Mouse (Mus musculus): ENCODE results near the gene Nr1h3.
"Not testable (repeated sequence)": the region's sequence is repeated elsewhere in the genome, so short reads cannot be mapped to it uniquely, and the experiment has no call there.

Gene Nr1h3

DNA sequence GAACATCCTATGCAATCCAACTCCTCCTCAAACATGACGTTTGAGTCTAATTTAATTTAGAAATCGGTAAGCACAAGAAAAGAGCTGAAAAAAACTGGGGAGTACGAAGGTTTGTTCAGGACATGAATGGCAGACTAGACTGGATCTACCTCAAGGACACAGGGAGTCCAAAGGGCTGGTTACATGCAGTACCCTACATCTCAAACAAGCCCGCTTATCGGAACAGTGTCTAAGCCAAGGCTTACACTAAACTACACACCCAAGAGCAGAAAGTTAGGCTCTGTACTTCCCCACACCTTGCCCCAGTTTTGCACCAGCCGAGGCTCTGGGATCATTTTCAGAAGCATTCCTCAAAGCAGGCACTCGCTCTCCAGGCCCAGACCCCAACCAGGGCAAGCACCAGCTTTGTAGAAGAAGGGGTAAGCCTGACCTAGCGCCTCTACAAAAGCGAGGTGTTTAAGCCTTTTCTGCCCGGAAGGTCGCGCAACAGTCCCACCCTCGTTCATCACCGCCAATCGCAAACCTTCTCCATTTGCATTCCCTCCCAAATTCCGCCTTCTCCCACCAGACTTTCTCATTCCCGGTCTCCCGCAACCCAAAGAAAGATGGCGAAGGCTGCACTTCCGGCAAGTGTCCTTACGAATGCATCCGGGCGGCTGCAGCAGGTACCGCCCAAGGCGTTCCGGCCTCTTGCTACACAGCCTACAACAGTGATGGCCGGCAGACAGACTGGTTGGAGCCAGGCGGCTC lies at the start of gene Nr1h3, which contains the start of gene Acp2:
Gene Nr1h3, minus strand, starts transcription at position 613 of the 750 bp plus-strand sequence.
Gene Acp2, plus strand, starts transcription at position 664 of the 750 bp plus-strand sequence.
- peak; percentile 94 to 96 for DNase-seq

DNA sequence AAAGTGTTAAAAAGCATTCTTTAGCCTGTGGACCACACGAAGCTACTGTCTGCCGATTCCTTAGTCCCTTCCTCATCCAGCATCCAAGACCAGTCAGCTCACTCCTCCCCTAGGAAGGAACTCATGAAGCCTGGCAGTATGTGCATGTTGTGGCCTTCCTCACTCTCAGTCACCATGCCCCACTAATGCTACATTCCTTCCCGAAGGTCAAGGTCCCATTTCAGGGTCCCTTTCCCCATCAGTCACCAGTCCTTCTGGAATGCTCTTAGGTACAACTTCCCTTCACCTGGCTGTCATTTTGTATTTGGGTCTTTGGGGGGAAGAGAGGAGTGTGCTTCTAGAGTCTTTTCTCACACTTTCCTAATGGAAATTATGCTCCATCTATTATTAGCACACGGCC lies 49.4 kb upstream of the Nr1h3 start:
- DNase-seq: no peak

DNA sequence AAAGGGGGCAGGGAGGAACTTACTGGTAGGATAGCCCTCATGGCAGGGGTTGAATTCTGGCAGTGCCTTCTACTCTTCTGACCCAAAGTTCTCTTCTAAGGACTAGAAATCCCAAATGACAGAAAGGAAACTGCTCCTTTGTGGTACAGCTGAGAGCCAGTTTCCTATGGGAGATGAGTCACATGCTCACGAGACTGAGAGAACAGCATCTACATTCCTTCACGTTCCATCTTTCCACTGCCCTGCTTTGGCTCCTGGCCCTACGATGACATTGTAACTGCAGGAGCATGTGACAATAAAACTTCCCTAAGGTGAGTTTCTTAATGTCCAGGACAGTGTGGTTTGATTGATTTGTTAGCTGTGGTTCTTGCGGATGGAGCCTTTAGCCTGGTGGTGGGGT lies 45.7 kb upstream of the Nr1h3 start:
- no peak for DNase-seq

DNA sequence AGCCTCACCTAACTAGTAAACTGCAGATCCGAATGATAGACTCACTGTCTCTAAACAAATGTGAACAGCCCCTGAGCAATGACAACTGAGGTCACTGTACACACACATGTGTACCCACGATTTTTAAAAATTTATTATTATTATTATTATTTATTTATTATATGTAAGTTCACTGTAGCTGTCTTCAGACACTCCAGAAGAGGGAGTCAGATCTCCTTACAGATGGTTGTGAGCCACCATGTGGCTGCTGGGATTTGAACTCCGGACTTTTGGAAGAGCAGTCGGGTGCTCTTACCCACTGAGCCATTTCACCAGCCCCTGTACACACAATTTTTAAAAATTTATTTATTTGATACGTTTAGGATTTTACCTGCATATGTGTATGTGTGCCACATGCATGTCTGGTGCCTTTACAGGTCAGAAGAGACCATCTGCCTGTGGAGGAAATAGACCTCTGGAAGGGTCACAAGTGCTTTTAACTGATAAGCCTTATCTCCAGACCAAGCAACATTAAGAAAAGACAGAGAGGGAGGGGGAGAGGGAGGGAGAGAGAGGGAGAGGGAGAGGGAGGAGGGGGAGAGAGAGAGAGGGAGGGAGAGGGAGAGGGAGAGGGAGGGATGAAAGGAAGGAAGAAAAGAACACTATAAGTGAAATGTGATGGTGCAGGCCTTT lies 42.1 kb upstream of the Nr1h3 start:
- DNase-seq: no peak

DNA sequence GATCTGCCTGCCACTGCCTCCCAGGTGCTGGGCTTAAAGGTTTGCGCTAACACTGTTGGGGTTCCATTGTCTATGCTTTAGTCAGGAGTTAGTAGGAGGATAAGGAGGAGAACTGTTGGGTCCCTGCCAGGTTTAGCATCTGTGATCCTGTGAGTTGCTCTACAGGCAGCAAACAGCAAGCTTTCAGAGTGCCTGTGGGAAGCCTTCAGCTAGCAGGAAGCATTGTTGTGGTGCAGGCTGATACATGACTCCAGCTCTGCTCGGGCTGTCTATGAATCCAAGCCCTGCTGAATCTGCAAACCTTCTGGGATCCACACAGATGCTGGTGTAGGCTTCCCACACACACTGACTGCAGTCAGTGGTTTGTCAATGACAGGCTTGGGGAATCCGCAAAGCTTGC lies 40.8 kb upstream of the Nr1h3 start:
- no peak for DNase-seq

DNA sequence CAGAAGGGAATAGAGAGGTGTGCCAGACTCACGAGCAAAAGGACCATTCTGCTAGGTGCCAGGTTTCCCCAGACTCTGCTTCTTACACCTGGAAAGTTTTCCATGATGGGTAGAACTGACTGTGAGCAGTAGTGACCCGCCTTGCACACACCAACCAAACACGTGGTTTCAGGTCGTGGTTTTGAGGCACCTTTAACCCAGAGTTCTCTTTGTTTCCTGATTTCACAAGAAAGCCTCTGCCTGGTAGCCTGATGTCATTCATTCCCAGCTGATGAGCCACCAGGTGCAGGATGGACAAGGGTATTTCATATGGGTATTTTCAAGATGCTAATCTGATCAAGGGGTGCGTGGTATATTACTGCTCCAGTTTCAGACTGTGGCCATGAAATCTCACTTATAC lies 39.9 kb upstream of the Nr1h3 start:
- no peak for DNase-seq

DNA sequence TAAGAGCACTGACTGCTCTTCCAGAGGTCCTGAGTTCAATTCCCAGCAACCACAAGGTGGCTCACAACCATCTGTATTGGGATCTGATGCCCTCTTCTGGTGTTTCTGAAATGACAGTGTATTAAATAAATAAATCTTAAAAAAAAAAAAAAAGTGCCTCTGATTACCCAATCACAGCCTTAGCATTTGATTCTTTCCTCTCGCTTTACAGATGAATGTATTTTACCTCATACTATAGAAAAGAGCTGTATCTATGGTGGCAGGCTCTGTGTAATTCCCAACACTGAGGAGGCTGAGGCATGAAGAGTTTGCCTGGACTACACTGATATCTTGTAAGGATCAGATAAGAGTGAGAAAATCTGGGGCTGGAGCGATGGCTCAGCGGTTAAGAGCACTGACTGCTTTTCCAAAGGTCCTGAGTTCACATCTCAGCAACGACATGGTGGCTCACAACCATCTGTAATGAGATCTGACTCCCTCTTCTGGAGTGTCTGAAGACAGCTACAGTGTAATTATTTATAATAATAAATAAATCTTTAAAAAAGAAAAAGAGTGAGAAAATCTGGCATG lies 35.0 kb upstream of the Nr1h3 start:
- DNase-seq: not testable (repeated sequence)

DNA sequence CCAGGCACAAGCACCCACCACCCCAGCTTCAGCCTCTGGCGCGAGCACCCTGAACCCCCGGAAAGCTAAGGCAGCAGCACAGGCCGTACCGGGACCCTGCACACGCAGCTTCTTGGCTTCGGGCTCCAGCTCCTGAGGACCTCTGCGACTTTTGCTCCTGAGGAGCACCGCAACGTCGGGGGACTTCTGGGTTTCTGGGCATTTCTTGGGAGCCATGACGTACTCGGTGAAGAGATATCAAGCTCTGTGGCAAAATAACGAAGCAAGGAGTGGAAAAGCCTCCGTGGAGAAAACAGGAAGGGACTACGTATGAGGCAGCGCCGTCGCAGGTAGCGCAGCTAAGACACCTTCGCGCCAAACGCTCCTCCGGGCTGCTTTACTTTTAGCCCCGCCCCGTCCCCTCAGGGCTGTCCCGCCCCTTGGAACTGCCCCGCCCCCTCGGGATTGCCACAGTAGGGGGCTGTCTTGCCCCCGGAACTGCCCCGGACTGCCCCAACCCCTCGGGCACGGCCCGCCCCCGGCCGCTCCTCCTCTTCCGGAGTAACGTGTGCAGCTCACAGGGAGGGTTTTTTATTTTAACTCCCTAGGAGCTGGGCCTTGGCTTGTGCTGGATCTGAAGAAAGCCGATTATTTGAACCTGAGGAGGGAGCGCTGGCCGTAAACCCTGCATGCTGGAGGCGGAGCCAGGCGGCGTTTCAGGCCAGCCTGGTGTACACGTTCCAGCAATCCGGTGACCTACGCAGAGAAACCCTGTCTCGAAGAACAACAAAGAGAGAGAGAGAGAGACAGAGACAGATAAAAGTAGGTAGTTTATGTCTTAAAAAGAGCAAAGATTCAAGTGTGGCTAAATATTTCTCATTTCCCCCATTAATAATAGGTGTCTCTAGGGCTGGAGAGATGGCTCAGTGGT lies 34.2 kb upstream of the Nr1h3 start, which contains the start of gene Ddb2:
Gene Ddb2, minus strand, starts transcription at position 382 of the 910 bp plus-strand sequence.
- DNase-seq: peak; percentile 87 to 91

DNA sequence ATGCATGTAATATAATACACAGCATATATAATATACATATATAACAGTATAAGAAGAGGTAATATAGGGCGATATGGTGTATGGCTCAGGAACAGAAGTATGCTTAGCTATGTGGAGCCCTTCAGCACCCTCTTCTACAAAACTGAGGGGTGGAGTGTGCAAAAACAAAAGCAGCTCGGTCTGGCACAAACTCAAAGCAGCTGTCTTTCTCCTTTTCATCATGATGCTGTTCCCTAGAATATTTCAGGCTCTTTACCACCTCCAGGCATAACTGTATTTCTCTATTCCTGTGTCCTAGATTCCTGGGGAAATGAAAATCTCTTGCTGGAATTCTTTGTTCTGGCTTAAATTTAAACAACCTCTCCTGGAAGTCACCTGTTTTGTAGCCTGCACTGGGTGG lies 27.1 kb upstream of the Nr1h3 start:
- DNase-seq: no peak

DNA sequence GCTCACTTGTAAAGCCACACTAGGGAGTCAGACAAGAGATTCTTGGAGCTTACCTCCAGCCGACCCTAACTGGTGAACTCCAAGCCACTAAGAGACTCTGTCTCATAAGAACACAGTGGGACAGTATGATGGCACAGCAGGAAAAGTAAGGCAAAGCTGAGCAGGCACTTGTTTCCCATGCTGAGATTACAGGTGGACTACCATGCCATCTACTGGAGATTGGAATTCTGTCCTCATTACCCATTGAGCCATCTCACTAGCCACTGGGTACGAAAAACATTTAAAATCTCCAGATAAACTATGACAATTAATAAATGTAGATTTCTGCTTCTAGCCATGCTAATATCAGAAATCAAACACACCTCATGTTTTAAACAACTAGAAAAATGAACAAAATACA lies 21.0 kb upstream of the Nr1h3 start:
- no peak for DNase-seq

DNA sequence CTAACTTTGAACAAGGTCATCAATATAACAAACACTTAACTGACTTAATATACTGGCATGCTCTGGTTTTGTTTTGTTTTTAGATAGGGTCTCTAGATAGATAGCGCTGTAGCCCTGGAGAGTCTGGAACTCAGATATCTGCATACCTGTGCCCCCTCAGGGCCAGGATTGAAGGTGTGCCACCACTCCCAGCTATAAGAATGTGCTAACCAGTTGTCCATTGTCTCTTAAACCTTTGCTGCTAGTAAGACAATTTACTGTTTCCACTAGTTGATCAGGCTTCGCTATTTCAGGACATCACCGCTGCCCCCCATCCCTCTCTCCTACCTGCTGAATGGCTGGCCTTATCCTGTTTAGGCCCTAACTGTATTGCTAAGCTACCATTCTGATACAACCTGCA lies 17.9 kb upstream of the Nr1h3 start:
- DNase-seq: no peak

DNA sequence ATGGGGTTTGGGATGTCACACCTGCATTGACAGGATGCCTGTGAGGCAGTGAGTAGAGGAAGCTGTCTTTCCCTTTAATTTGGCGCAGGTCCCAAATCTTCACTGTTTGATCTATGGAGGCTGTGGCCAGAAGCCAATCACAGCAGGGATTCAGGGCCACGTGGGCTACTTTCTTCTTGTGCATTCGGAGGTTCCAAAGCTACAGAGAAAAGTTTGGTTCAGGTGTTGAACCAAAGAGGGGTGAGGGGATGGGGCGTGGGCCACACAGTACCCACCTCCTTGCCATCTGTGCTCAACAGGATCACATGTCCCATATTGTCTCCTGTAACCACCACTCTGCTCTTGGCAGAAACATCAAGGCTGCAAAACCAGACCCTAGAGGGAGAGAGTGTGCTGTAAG lies 14.4 kb upstream of the Nr1h3 start:
- DNase-seq: no peak

DNA sequence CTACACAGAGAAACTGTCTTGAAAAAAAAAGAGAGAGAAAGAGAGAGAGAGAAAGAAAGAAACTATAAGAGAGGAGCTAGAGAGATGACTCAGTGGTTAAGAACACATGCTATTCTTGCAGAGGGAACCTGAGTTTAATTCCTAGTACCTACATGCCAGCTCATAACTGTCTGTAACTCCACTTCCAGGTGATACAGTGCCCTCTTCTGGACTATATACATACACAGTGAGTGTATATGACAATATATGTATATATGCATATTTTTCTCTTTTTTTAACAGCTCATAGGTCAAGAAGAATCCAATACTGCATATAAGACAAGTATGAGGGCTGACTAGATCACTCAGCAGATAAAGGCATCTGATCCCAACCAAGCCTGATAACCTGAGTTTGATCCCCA lies 10.7 kb upstream of the Nr1h3 start:
- no peak for DNase-seq

DNA sequence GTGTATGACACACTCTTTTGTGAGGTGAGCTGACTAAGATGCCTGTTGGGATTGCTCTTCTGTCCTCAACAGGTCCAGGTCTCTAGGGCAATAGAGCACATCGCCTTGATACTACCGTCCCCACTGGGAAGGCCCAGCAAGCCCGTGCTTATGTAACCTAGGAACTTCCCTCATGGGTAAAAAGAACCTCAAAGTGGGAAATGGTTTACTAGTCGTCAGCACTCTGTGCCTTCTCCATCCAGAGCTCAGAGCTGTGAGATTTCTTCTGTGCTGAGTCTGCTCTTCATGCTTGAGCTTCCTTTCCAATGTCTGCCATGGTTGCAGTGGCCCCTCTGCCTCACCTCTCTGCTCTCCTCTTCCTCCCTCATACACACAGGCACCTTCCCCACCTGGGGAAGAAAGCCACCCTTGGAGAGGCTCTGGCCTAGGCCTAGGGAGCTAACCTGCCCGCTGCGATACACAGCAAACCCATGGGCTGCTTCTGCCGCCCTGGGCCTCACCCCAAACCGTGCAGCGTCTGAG lies 3.7 kb upstream of the Nr1h3 start:
- DNase-seq: no peak

DNA sequence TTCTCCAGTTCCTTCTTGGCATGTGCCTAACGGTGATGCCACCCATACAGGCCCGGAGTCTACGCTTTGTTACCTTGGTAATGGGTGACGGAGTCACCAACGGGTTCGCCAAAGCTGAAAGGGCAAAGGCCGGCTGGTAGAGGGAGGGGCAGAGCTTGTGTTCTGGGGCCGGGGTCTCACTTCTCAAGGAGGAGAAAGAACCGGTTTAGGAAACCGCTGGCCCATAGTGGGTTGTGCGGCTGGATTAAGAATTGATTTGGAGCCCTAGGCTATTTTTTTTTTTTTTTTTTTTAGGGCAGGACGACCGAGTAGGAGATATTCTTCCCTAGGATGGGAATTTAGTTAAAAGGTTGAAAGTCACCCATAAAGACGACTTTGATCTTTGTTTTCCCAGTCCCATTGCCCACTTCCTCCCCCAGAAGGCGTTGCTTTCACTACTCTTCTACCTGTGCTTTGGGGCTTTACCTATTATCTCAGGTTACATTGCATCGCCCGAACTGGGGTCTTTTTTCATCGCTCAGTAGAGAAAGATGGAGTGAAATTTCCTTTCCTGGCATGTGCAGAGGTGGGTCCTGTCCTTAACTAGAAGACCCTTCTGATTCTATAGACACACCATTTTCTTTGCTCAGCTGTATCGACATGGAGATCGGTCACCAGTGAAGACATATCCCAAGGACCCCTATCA lies 480 bp upstream of the Nr1h3 start:
- DNase-seq: no peak

DNA sequence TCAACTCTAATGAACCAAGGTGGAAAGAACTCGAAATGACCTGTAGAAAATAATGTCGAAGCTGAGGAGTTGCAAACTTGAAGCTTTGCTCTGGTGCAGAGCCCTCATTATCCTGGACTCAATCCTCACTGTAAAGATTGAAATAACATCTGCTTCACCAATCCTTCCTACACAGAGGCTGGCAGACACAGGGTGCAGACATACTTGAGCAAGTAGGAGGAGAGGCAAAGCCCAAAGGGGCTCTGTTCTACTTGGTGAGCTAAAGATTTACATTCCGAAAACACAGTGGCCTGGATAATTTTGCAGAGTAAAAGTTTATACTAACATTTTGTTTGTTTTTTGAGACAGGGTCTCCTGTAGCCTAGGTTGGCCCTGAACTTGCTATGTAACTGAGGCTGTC lies 3.7 kb downstream of the Nr1h3 start:
- no peak for DNase-seq

DNA sequence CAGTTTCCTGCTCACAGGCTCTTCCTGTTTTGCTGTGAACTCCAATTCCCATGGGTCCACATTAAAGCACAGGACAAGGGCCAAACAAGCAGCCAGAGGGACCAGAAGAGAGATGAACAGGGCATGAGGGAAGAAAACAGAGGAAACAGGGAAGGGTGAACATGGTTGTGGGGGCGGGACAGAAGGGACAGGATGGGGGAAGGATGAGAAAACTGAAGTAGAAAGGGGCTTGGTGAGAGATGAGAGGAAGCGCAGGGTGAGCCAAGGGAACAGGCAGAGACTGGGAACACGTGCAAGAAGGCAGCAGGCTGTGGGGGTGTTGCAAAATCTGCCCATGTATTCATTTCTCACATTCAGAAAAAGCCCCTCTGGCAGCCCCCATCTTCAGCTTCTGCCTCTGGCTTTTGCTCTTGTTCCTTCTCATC lies 6.0 kb downstream of the Nr1h3 start:
- DNase-seq: peak; percentile 25 to 56

DNA sequence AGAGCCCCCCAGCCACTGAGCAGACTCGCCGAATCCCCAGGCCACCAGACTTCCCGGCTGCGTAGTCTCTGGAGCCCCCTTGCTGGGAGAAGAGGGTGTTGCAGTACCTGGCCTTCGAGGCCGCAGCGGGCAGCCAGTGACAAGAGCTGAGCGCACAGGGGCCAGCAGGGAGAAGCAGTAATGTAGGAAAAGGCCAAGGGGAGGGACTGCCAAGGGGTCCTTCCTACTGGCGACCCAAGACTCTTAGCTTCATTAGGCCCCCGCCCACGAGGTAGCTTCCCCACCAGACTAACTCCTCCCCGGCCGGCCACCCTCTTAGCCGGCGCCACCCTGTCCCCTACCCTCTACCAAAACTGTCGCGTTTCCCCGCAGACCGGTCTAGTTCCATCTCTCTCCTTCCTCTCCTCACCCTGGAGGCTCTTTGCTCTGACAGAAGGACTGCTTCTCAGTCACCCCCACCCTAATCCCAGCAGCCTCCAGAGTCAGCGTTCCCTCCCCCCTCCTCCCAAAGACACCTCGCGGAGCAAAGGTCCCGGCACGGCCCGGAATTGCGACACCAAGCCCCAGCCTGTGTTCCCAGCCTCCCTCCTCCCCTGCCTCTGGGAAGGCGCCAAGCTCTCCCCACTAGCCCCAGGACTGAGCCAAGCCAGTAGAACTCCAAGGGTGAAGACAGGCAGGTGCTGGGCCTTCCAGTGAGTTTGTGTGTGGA lies 7.9 kb downstream of the Nr1h3 start:
- peak; percentile 90 to 91 for DNase-seq

DNA sequence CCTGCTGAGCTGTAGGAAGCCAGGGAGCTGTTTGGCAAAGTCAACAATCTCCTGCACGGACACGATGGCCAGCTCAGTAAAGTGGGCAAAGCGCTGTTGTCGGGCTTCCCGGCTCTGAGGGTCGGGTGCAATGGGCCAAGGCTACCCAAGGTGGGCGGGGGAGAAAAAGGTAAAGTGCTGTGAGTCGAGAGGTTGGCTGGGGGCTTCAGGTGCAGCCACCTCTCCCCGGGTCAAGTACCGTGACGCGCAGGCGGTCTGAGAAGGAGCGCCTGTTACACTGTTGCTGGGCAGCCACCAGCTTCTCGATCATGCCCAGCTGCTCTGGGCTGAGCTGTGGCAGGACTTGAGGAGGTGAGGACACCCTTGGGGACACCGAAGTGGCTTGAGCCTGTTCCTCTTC lies 12.1 kb downstream of the Nr1h3 start:
- DNase-seq: no peak

DNA sequence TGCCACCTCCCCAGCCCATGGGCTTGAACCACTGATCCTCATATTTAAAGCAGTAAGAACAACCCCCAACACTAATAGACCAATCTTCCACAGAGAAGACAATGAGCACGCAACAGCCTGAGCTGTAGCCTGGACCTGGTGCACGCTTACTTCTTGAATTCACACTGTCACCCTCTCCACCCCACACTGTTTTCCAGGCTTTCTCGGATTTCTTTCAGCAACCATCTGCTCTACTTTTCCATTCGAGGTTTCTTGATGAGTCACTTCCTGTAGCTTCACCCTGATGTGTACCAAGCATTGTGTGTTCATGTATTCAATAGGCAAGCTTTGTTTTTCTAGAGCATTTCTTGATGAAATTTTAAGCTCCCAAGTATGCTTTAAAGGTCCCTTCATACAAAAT lies 15.2 kb downstream of the Nr1h3 start:
- DNase-seq: no peak

DNA sequence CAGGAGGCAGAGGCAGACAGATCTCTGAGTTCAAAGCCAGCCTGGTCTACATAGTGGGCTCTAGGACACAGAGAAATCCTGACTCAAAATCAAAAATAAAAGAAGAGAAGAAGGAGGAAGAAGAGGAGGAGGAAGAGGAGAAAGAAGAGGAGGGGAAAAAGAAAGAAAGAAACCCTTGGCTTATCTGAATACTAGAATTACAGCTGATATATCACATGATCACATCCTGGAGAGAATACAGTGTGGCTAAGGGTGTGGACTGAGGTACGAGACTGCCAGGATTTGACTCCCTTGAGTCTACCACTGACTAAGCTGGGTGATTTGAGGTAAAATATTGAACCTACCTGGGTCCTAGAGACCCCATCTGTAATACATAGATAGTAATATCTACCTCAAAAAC lies 16.4 kb downstream of the Nr1h3 start:
- no peak for DNase-seq
